Mouse (Mus musculus) MEL (cell line): ENCODE results near the gene Mea1. TPM values are rescaled to one million over a fixed set of nuclear protein-coding genes. Genes with fewer than 3 reads are reported as not detected.

Experiments used
- DNase-seq: peaks from one replicate; pipeline ENCODE4 v3.0.0; 2011; ENCODE audit warnings: low read depth, low spot score
- H3K27ac ChIP-seq: 2 replicates; pipeline ENCODE4 v1.5.1; 2012; ENCODE audit warnings: low read depth, mild to moderate bottlenecking, control low read depth, low read length, moderate library complexity; ENCODE audit not compliant: control insufficient read depth
- H3K27me3 ChIP-seq, 2 experiments: fragments of 150-350 bp in 1 of 2; sonication (generic) in 1 of 2; 2 replicates each; pipeline ENCODE4 v1.6.1; 2012; ENCODE audit warnings: low read length in 2 of 2, mild to moderate bottlenecking in 2 of 2, improper control_type of control experiment in 1 of 2, moderate library complexity in 1 of 2; ENCODE audit not compliant: insufficient read depth in 2 of 2, control insufficient read depth in 1 of 2
- H3K36me3 ChIP-seq, 2 experiments: 2 replicates each; pipeline ENCODE4 v1.6.1; 2012 to 2014; ENCODE audit warnings: low read length in 2 of 2, improper control_type of control experiment in 1 of 2, inconsistent platforms in 1 of 2, mild to moderate bottlenecking in 1 of 2; ENCODE audit not compliant: insufficient read depth in 2 of 2, control insufficient read depth in 1 of 2
- H3K4me1 ChIP-seq, 2 experiments: fragments of 150-350 bp in 1 of 2; sonication (generic) in 1 of 2; 2 replicates each; pipeline ENCODE4 v1.6.1; 2012; ENCODE audit warnings: low read length in 2 of 2, improper control_type of control experiment in 1 of 2, mild to moderate bottlenecking in 1 of 2; ENCODE audit not compliant: insufficient read depth in 2 of 2, control insufficient read depth in 1 of 2
- H3K4me3 ChIP-seq, 2 experiments: fragments of 150-350 bp in 1 of 2; sonication (generic) in 1 of 2; 2 replicates each; pipeline ENCODE4 v1.5.1; 2012; ENCODE audit warnings: low read depth in 2 of 2, low read length in 2 of 2, mild to moderate bottlenecking in 2 of 2, moderate library complexity in 2 of 2, control low read depth in 1 of 2, improper control_type of control experiment in 1 of 2; ENCODE audit not compliant: control insufficient read depth in 1 of 2, insufficient read depth in 1 of 2
- H3K79me2 ChIP-seq: 2 replicates; pipeline ENCODE4 v1.6.1; 2012; ENCODE audit warnings: mild to moderate bottlenecking, low read length, moderate library complexity; ENCODE audit not compliant: control insufficient read depth, poor library complexity, insufficient read depth
- H3K9ac ChIP-seq: 2 replicates; pipeline ENCODE4 v1.6.1; 2012; ENCODE audit warnings: low read depth, mild to moderate bottlenecking, control low read depth, low read length, moderate library complexity; ENCODE audit not compliant: control insufficient read depth, poor library complexity, severe bottlenecking
- H3K9me3 ChIP-seq: fragments of 150-350 bp; sonication (generic); replicated peaks from 2 replicates; pipeline ENCODE4 v1.6.1; 2012; ENCODE audit warnings: mild to moderate bottlenecking, low read length, improper control_type of control experiment, moderate library complexity; ENCODE audit not compliant: insufficient read depth
- CHD1 ChIP-seq: IDR thresholded peaks from 2 replicates; pipeline ENCODE4 v1.6.1; 2012; ENCODE audit warnings: low read depth, mild to moderate bottlenecking, inconsistent platforms, low read length, improper control_type of control experiment
- CHD2 ChIP-seq: IDR thresholded peaks from 2 replicates; pipeline ENCODE4 v1.6.1; 2011; ENCODE audit warnings: low read length, improper control_type of control experiment
- EP300 ChIP-seq, 2 experiments: IDR thresholded peaks; 2 replicates each; pipeline ENCODE4 v1.6.1; 2011; ENCODE audit warnings: improper control_type of control experiment in 2 of 2, low read length in 2 of 2, low read depth in 1 of 2, mild to moderate bottlenecking in 1 of 2
- GABPA ChIP-seq: IDR thresholded peaks from 2 replicates; pipeline ENCODE4 v1.6.1; 2012; ENCODE audit warnings: low read depth, mild to moderate bottlenecking, inconsistent platforms, low read length, improper control_type of control experiment, moderate library complexity
- GATA1 ChIP-seq: IDR thresholded peaks from 2 replicates; pipeline ENCODE4 v1.6.1; 2011; ENCODE audit warnings: low read depth, low read length, improper control_type of control experiment
- HCFC1 ChIP-seq: IDR thresholded peaks from 2 replicates; pipeline ENCODE4 v1.6.1; 2012; ENCODE audit warnings: low read depth, mild to moderate bottlenecking, inconsistent platforms, low read length, improper control_type of control experiment, moderate library complexity
- MEF2A ChIP-seq: IDR thresholded peaks from 2 replicates; pipeline ENCODE4 v1.6.1; 2014; ENCODE audit warnings: low read depth, mild to moderate bottlenecking, inconsistent platforms, low read length, improper control_type of control experiment; ENCODE audit not compliant: poor library complexity, insufficient replicate concordance, severe bottlenecking; ENCODE audit errors: extremely low read depth
- MYB ChIP-seq: IDR thresholded peaks from 2 replicates; pipeline ENCODE4 v1.6.1; 2011; ENCODE audit warnings: mild to moderate bottlenecking, low read depth, low read length, improper control_type of control experiment
- NRF1 ChIP-seq: IDR thresholded peaks from 2 replicates; pipeline ENCODE4 v1.6.1; 2014; ENCODE audit warnings: low read depth, mild to moderate bottlenecking, inconsistent platforms, low read length, improper control_type of control experiment, moderate library complexity; ENCODE audit not compliant: poor library complexity, insufficient read depth, severe bottlenecking
- POLR2AphosphoS5 ChIP-seq: IDR thresholded peaks from 2 replicates; pipeline ENCODE4 v1.6.1; 2012; ENCODE audit warnings: low read depth, borderline replicate concordance, mild to moderate bottlenecking, inconsistent platforms, low read length, moderate library complexity, mixed read lengths
- RCOR1 ChIP-seq: IDR thresholded peaks from 2 replicates; pipeline ENCODE4 v1.6.1; 2012; ENCODE audit warnings: low read depth, mild to moderate bottlenecking, inconsistent platforms, low read length, improper control_type of control experiment
- SIN3A ChIP-seq: IDR thresholded peaks from 2 replicates; pipeline ENCODE4 v1.6.1; 2012; ENCODE audit warnings: low read length, improper control_type of control experiment, inconsistent platforms
- SMC3 ChIP-seq: IDR thresholded peaks from 2 replicates; pipeline ENCODE4 v1.6.1; 2011; ENCODE audit warnings: low read depth, low read length, improper control_type of control experiment
- TAL1 ChIP-seq: IDR thresholded peaks from 2 replicates; pipeline ENCODE4 v1.6.1; 2012; ENCODE audit warnings: mild to moderate bottlenecking, inconsistent platforms, low read length, moderate library complexity, mixed read lengths
- USF1 ChIP-seq: IDR thresholded peaks from 2 replicates; pipeline ENCODE4 v1.6.1; 2014; ENCODE audit warnings: low read depth, mild to moderate bottlenecking, inconsistent platforms, low read length, improper control_type of control experiment, moderate library complexity
- USF2 ChIP-seq, 2 experiments: IDR thresholded peaks; 2 replicates each; pipeline ENCODE4 v1.6.1; 2011 to 2012; ENCODE audit warnings: improper control_type of control experiment in 2 of 2, low read length in 2 of 2, borderline replicate concordance in 1 of 2, inconsistent platforms in 1 of 2, low read depth in 1 of 2, mild to moderate bottlenecking in 1 of 2; ENCODE audit not compliant: insufficient read depth in 1 of 2
- ZC3H11A ChIP-seq: IDR thresholded peaks from 2 replicates; pipeline ENCODE4 v1.6.1; 2012; ENCODE audit warnings: low read depth, mild to moderate bottlenecking, inconsistent platforms, low read length, improper control_type of control experiment
- polyA plus RNA-seq, 2 experiments: library from polyadenylated mRNA; stranded (reverse) in 1 of 2; unstranded in 1 of 2; fragments of >175 nt in 1 of 2; fragments of >200 nt in 1 of 2; gene quantifications; 2 replicates each; pipeline versions ENCODE4 v1.2.1 to v1.2.4; 2012; ENCODE audit warnings: low replicate concordance in 2 of 2, low read depth in 1 of 2; ENCODE audit not compliant: insufficient read length in 2 of 2, insufficient read depth in 1 of 2, missing spikeins in 1 of 2
- total RNA-seq: library from RNA; depleted of rRNA; stranded (reverse); fragments of 300-350 nt; gene quantifications from 2 replicates; pipeline ENCODE4 v1.2.3, GENCODE M21; 2012

Gene Mea1
- total and polyA plus RNA-seq, 3 experiments = 84.0 to 124 TPM; not detected in 1

GRCm38 (mm10) chr17:46667712-46668111 lies 10.9 kb upstream of the Mea1 start:
- Histone ChIP-seq H3K79me2 (0 out of 2 replicates have a peak, but pooled peaks cover under 1% of the 10 kb centered on the region), H3K36me3 (no peaks in the 10 kb centered on the region; a peak in 1 of 4 replicates), H3K27me3 (no peaks in the 10 kb centered on the region), H3K9ac (no peak overlapping the region), H3K4me3 (no peak overlapping the region), H3K9me3 (no peaks in the 10 kb centered on the region), H3K4me1 (no peaks in the 10 kb centered on the region), H3K27ac (no peak overlapping the region)
- TF ChIP-seq USF1 = no peak
- TF ChIP-seq ZC3H11A = no peak
- TF ChIP-seq CHD1 = no peak
- no peak for TF ChIP-seq EP300 (IDR thresholded peaks at IDR 0.05; ENCODE audit: low read depth in 1 of 2, low read length in 2 of 2)
- no peak for TF ChIP-seq SMC3
- no peak for TF ChIP-seq POLR2AphosphoS5
- no peak for TF ChIP-seq NRF1
- TF ChIP-seq TAL1 = no peak
- no peak for DNase-seq

GRCm38 (mm10) chr17:46669911-46670310 lies 8.7 kb upstream of the Mea1 start:
- TF ChIP-seq SIN3A = no peak
- no peak for TF ChIP-seq EP300 (IDR thresholded peaks at IDR 0.05; ENCODE audit: low read depth in 1 of 2, low read length in 2 of 2)
- TF ChIP-seq CHD2 = no peak
- TF ChIP-seq CHD1 = no peak
- TF ChIP-seq RCOR1 = no peak
- TF ChIP-seq GATA1 = no peak
- no peak for TF ChIP-seq USF2 (IDR thresholded peaks at IDR 0.05; ENCODE audit: borderline replicate concordance in 1 of 2, insufficient read depth in 1 of 2, low read depth in 1 of 2, low read length in 2 of 2)
- TF ChIP-seq MEF2A = no peak
- TF ChIP-seq MYB = no peak
- TF ChIP-seq GABPA = no peak
- no peak for TF ChIP-seq HCFC1
- TF ChIP-seq, all 39 proteins: peak for 0
- Histone ChIP-seq H3K27ac (no peak overlapping the region), H3K9ac (no peak overlapping the region), H3K79me2 (peaks cover 12% of the 10 kb centered on the region), H3K36me3 (peaks cover 0 to 7% of the 10 kb centered on the region in 2 experiments; a peak in 3 of 4 replicates), H3K9me3 (no peaks in the 10 kb centered on the region), H3K4me1 (peaks cover 0 to 12% of the 10 kb centered on the region in 2 experiments; a peak in 3 of 4 replicates), H3K4me3 (no peak overlapping the region), H3K27me3 (no peaks in the 10 kb centered on the region)
- no peak for DNase-seq
